Mouse (Mus musculus) heart, embryonic 15.5 days (tissue): ENCODE results near the gene Glis3. TPM values are rescaled to one million over a fixed set of nuclear protein-coding genes. Genes with fewer than 3 reads are reported as not detected.

ENCODE experiments used
- ATAC-seq: fragments of 200-750 bp; cut with Nextera tagmentation; replicated peaks from 2 replicates; pipeline ENCODE4 v1.8.0; 2017; ENCODE audit warnings: low read depth, moderate TSS enrichment; ENCODE audit not compliant: insufficient number of reproducible peaks, insufficient read depth, low FRiP score
- H3K27ac ChIP-seq: fragments of 300-500 bp; sonication (generic); 2 replicates; pipeline ENCODE4 v1.5.1; 2015; ENCODE audit warnings: mild to moderate bottlenecking, inconsistent platforms
- H3K27me3 ChIP-seq: fragments of 300-500 bp; sonication (generic); 2 replicates; pipeline ENCODE4 v1.6.1; 2015; ENCODE audit warnings: inconsistent platforms
- H3K36me3 ChIP-seq: fragments of 300-500 bp; sonication (generic); 2 replicates; pipeline ENCODE4 v1.6.1; 2015; ENCODE audit warnings: mild to moderate bottlenecking, inconsistent platforms
- H3K4me1 ChIP-seq: fragments of 300-500 bp; sonication (generic); replicated peaks from 2 replicates; pipeline ENCODE4 v1.6.1; 2015; ENCODE audit warnings: inconsistent platforms
- H3K4me2 ChIP-seq: fragments of 300-500 bp; sonication (generic); 2 replicates; pipeline ENCODE4 v1.6.1; 2015; ENCODE audit warnings: inconsistent platforms, mild to moderate bottlenecking, moderate library complexity
- H3K4me3 ChIP-seq: fragments of 300-500 bp; sonication (generic); 2 replicates; pipeline ENCODE4 v1.5.1; 2015; ENCODE audit warnings: mild to moderate bottlenecking, inconsistent platforms
- H3K9ac ChIP-seq: fragments of 300-500 bp; sonication (generic); 2 replicates; pipeline ENCODE4 v1.6.1; 2015; ENCODE audit warnings: mild to moderate bottlenecking, inconsistent platforms
- H3K9me3 ChIP-seq: fragments of 300-500 bp; sonication (generic); replicated peaks from 2 replicates; pipeline ENCODE4 v1.6.1; 2016; ENCODE audit warnings: inconsistent platforms
- WGBS: fragments of 180-500 bp; shearing (Covaris S2); methylation state at CpG from one replicate; pipeline ENCODE4 v1.1.7; 2015; ENCODE audit warnings: mixed read lengths; 5-methylcytosine and 5-hydroxymethylcytosine counted together
- polyA plus RNA-seq: library from polyadenylated mRNA; unstranded; fragments of >200 nt; fragmentation: Nextera tagmentation; extraction: Ambion mirVana; gene quantifications from 2 replicates; pipeline ENCODE4 v1.2.1, GENCODE M21; 2015

Gene Glis3
- polyA plus RNA-seq, 1 experiment from 2014 or later: 0.87 TPM

DNA sequence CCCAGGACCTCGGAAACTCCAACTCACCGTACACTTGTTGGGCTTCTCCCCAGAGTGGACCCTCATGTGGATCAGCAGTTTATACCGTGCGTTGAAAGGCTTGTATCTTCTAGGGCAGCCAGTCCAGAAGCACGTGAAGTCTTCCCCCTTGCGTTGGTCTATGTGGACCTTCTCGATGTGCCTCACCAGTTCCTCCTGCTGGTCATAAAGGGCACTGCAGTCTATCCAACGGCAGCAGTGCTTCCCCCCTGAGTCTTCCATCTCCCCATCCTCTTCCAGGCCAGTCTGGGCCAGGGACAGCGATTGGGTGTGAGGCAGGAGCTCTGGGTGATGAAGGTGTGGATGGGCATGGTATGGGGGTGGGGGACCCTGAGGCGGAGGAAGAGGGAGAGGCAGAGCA is 149.0 kb downstream of the Glis3 start:
- Histone ChIP-seq H3K27me3 (no peaks in the 10 kb centered on the region), H3K9me3 (no peaks in the 10 kb centered on the region), H3K9ac (no peak overlapping the region), H3K4me3 (no peak overlapping the region), H3K4me2 (no peak overlapping the region), H3K36me3 (no peaks in the 10 kb centered on the region), H3K4me1 (no peaks in the 10 kb centered on the region), H3K27ac (no peak overlapping the region)
- ATAC-seq: no peak
- 52% methylated on average over 10 of the region's 10 CpGs for WGBS

- no peak for ATAC-seq
- no peak overlapping the region for H3K9ac ChIP-seq
- no peak overlapping the region for H3K4me3 ChIP-seq
- H3K4me1 ChIP-seq: no peaks in the 10 kb centered on the region
- H3K27ac ChIP-seq: no peak overlapping the region
- H3K9me3 ChIP-seq: no peaks in the 10 kb centered on the region
- no peaks in the 10 kb centered on the region for H3K36me3 ChIP-seq
- WGBS: 79% methylated on average over 13 of the region's 13 CpGs
- no peaks in the 10 kb centered on the region for H3K27me3 ChIP-seq
- H3K4me2 ChIP-seq: no peak overlapping the region
Measured at GRCm38 (mm10) chr19:28529006-28529405, 150.9 kb downstream of the Glis3 start.

DNA sequence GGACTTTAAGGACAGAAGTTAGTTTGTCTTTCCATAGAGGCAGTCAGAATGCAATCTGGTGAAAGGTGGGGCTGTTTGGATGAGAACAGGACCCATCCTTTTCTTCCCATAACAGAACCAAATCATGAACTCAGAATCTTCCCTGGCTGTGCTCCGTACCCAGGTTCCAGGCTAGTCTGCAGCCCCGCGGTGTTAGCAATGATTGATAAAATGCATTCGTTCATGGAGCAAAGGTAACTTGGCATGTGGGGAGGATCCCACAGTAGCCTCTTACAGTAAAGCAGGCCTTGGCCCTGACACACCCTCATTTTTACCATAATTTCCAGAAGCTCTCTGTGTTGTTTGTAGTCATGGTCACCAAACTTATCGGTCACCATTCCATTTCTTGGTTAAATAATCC is 152.4 kb downstream of the Glis3 start:
- H3K4me2 ChIP-seq: no peak overlapping the region
- ATAC-seq: no peak
- 96% methylated on average over 5 of the region's 5 CpGs for WGBS
- no peaks in the 10 kb centered on the region for H3K9me3 ChIP-seq
- H3K4me1 ChIP-seq: no peaks in the 10 kb centered on the region
- no peak overlapping the region for H3K9ac ChIP-seq
- no peak overlapping the region for H3K4me3 ChIP-seq
- H3K27me3 ChIP-seq: no peaks in the 10 kb centered on the region
- H3K27ac ChIP-seq: no peak overlapping the region
- no peaks in the 10 kb centered on the region for H3K36me3 ChIP-seq

- H3K4me2 ChIP-seq: no peak overlapping the region
- no peaks in the 10 kb centered on the region for H3K36me3 ChIP-seq
- H3K27ac ChIP-seq: no peak overlapping the region
- no peak for ATAC-seq
- H3K4me3 ChIP-seq: no peak overlapping the region
- no peak overlapping the region for H3K9ac ChIP-seq
- no peaks in the 10 kb centered on the region for H3K4me1 ChIP-seq
- no peaks in the 10 kb centered on the region for H3K27me3 ChIP-seq
- no peaks in the 10 kb centered on the region for H3K9me3 ChIP-seq
- 80% methylated on average over 3 of the region's 3 CpGs for whole genome bisulfite sequencing
Measured at GRCm38 (mm10) chr19:28525331-28525730, 154.5 kb downstream of the Glis3 start.

GRCm38 (mm10) chr19:28522289-28522688 is 157.6 kb downstream of the Glis3 start:
- ATAC-seq: no peak
- 72% methylated on average over 3 of the region's 3 CpGs for WGBS
- H3K4me2 ChIP-seq: no peak overlapping the region

GRCm38 (mm10) chr19:28520761-28521181 is 159.1 kb downstream of the Glis3 start:
- Histone ChIP-seq H3K27me3 (no peaks in the 10 kb centered on the region), H3K9me3 (no peaks in the 10 kb centered on the region), H3K36me3 (no peaks in the 10 kb centered on the region), H3K4me3 (no peak overlapping the region), H3K4me2 (no peak overlapping the region), H3K4me1 (peaks cover 2% of the 10 kb centered on the region; the same call in 1 of the 2 replicates), H3K9ac (no peak overlapping the region), H3K27ac (no peak overlapping the region)
- no peak for ATAC-seq
- WGBS: 78% methylated on average over 6 of the region's 6 CpGs

More at GRCm38 (mm10) chr19:28522289-28522688, 157.6 kb downstream of the Glis3 start:
- no peaks in the 10 kb centered on the region for H3K27me3 ChIP-seq
- H3K9me3 ChIP-seq: no peaks in the 10 kb centered on the region
- no peak overlapping the region for H3K9ac ChIP-seq
- H3K27ac ChIP-seq: no peak overlapping the region
- H3K4me1 ChIP-seq: peaks cover 2% of the 10 kb centered on the region; the same call in 1 of the 2 replicates
- no peaks in the 10 kb centered on the region for H3K36me3 ChIP-seq
- H3K4me3 ChIP-seq: no peak overlapping the region

- H3K9me3 ChIP-seq: no peaks in the 10 kb centered on the region
- H3K36me3 ChIP-seq: no peaks in the 10 kb centered on the region
- H3K27ac ChIP-seq: no peak overlapping the region
- H3K4me2 ChIP-seq: no peak overlapping the region
- no peak overlapping the region for H3K9ac ChIP-seq
- WGBS: 86% methylated on average over 8 of the region's 8 CpGs
- no peak for ATAC-seq
- no peaks in the 10 kb centered on the region for H3K27me3 ChIP-seq
- no peak overlapping the region for H3K4me3 ChIP-seq
- H3K4me1 ChIP-seq: peaks cover 2% of the 10 kb centered on the region; the same call in 1 of the 2 replicates
Measured at GRCm38 (mm10) chr19:28520128-28520745, 159.6 kb downstream of the Glis3 start.

DNA sequence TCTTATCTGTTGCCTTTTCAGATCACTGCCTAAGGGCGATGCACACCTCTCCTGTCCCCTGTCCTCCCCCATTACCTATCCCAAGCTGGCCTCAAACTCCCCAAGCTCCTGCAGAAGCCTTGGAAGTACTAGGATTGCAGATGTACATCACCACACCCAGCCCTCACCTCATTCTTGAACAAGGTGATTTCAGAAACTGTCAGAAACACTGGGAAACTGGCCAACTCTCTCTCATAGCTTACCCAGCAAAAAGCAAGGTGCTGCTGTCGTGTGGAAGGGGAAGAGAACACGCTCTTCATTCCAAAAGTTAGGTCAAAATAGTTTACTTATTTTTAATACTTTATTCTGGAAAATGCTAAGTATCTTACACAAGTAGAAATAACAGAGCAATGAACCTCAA is 160.6 kb downstream of the Glis3 start:
- 60% methylated on average over 3 of the region's 3 CpGs for WGBS
- H3K9ac ChIP-seq: no peak overlapping the region
- H3K36me3 ChIP-seq: no peaks in the 10 kb centered on the region
- peaks cover 2% of the 10 kb centered on the region; the same call in 1 of the 2 replicates for H3K4me1 ChIP-seq
- ATAC-seq: no peak
- H3K4me3 ChIP-seq: no peak overlapping the region
- H3K9me3 ChIP-seq: no peaks in the 10 kb centered on the region
- H3K27me3 ChIP-seq: no peaks in the 10 kb centered on the region
- H3K27ac ChIP-seq: no peak overlapping the region
- no peak overlapping the region for H3K4me2 ChIP-seq

GRCm38 (mm10) chr19:28518846-28519245 is 161.0 kb downstream of the Glis3 start:
- H3K4me1 ChIP-seq: peaks cover 2% of the 10 kb centered on the region; the same call in 1 of the 2 replicates
- no peaks in the 10 kb centered on the region for H3K9me3 ChIP-seq
- no peaks in the 10 kb centered on the region for H3K36me3 ChIP-seq
- ATAC-seq: no peak
- H3K4me3 ChIP-seq: no peak overlapping the region
- no peak overlapping the region for H3K9ac ChIP-seq
- no peaks in the 10 kb centered on the region for H3K27me3 ChIP-seq
- 76% methylated on average over 6 of the region's 6 CpGs for WGBS
- H3K4me2 ChIP-seq: no peak overlapping the region
- H3K27ac ChIP-seq: no peak overlapping the region

GRCm38 (mm10) chr19:28518266-28518665 is 161.6 kb downstream of the Glis3 start:
- Histone ChIP-seq H3K9me3 (no peaks in the 10 kb centered on the region), H3K4me3 (no peak overlapping the region), H3K27me3 (no peaks in the 10 kb centered on the region), H3K36me3 (no peaks in the 10 kb centered on the region), H3K4me1 (peaks cover 2% of the 10 kb centered on the region; the same call in 1 of the 2 replicates), H3K4me2 (no peak overlapping the region), H3K27ac (no peak overlapping the region), H3K9ac (no peak overlapping the region)
- WGBS: 73% methylated on average over 5 of the region's 5 CpGs
- no peak for ATAC-seq

DNA sequence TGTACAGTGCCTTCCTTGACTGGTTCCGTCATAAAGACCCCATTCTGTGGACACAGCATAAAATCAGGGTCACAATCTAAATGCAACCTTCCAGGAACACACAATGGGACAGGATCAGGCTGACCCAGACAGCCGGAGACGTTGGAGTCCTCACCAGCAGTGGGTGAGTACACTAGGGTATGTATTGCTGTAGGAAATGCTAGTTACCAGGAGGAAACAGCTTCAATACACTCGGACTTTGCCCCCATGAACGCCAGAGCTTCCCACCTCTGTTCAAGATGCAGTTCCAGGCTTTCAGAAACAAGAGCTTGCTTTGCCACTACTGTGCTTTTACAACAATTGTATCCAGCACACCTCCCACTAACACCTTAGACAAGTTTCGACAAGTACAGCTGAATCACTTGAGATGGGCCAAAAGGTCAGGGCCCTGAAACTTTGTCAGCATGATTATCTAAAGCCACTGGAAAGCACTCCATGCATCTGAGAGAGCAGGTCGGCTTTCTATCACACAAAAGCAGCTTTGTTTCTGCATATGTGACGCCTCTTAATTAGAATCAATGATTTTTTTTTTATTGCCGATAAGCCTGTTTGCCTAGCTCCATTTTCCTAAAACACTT is 162.3 kb downstream of the Glis3 start:
- Histone ChIP-seq H3K27me3 (no peaks in the 10 kb centered on the region), H3K4me1 (peaks cover 2% of the 10 kb centered on the region; the same call in 1 of the 2 replicates), H3K27ac (no peak overlapping the region), H3K4me3 (no peak overlapping the region), H3K9me3 (no peaks in the 10 kb centered on the region), H3K4me2 (no peak overlapping the region), H3K36me3 (no peaks in the 10 kb centered on the region), H3K9ac (no peak overlapping the region)
- WGBS: 66% methylated on average over 9 of the region's 9 CpGs
- ATAC-seq: no peak

- no peaks in the 10 kb centered on the region for H3K36me3 ChIP-seq
- no peaks in the 10 kb centered on the region for H3K9me3 ChIP-seq
- 84% methylated on average over 6 of the region's 6 CpGs for WGBS
Measured at GRCm38 (mm10) chr19:28516487-28516886, 163.4 kb downstream of the Glis3 start.

More at GRCm38 (mm10) chr19:28516487-28516886, 163.4 kb downstream of the Glis3 start:
- no peak overlapping the region for H3K4me3 ChIP-seq
- H3K9ac ChIP-seq: no peak overlapping the region
- no peak overlapping the region for H3K27ac ChIP-seq
- no peaks in the 10 kb centered on the region for H3K27me3 ChIP-seq
- H3K4me2 ChIP-seq: no peak overlapping the region
- no peak for ATAC-seq
- H3K4me1 ChIP-seq: peaks cover 2% of the 10 kb centered on the region; the same call in 1 of the 2 replicates
